Mouse (Mus musculus) forebrain, embryonic 14.5 days (tissue): Measurements from ENCODE around the gene Sox11. TPM values are rescaled to one million over a fixed set of nuclear protein-coding genes. Genes with fewer than 3 reads are reported as not detected.

Experiments used
- ATAC-seq: fragments of 200-750 bp; cut with Nextera tagmentation; 2 replicates; pipeline ENCODE4 v1.8.0; 2017; ENCODE audit warnings: mild to moderate bottlenecking, moderate library complexity
- DNase-seq: peaks from one replicate; pipeline ENCODE4 v3.0.0-alpha.2; 2015; ENCODE audit warnings: low spot score
- H3K27ac ChIP-seq: fragments of 300-500 bp; sonication (generic); 2 replicates; pipeline ENCODE4 v1.5.1; 2014; ENCODE audit warnings: low read depth, mild to moderate bottlenecking, control low read depth, low read length, moderate library complexity
- H3K27me3 ChIP-seq: fragments of 300-500 bp; sonication (generic); replicated peaks from 2 replicates; pipeline ENCODE4 v1.6.1; 2014; ENCODE audit warnings: low read length, control low read depth, mixed read lengths; ENCODE audit not compliant: control insufficient read depth, insufficient read depth
- H3K36me3 ChIP-seq: fragments of 300-500 bp; sonication (generic); 2 replicates; pipeline ENCODE4 v1.6.1; 2014; ENCODE audit warnings: low read length, control low read depth; ENCODE audit not compliant: control insufficient read depth, insufficient read depth
- H3K4me1 ChIP-seq: fragments of 300-500 bp; sonication (generic); 2 replicates; pipeline ENCODE4 v1.6.1; 2014; ENCODE audit warnings: antibody characterized with exemption, low read length, control low read depth; ENCODE audit not compliant: control insufficient read depth, insufficient read depth
- H3K4me2 ChIP-seq: fragments of 300-500 bp; sonication (generic); 2 replicates; pipeline ENCODE4 v1.6.1; 2014; ENCODE audit warnings: mild to moderate bottlenecking, control low read depth, low read length
- H3K4me3 ChIP-seq: fragments of 300-500 bp; sonication (generic); 2 replicates; pipeline ENCODE4 v1.5.1; 2014; ENCODE audit warnings: low read depth, low read length, control low read depth
- H3K9ac ChIP-seq: fragments of 300-500 bp; sonication (generic); 2 replicates; pipeline ENCODE4 v1.6.1; 2014; ENCODE audit warnings: mild to moderate bottlenecking, low read length, control low read depth, moderate library complexity
- H3K9me3 ChIP-seq: fragments of 300-500 bp; sonication (generic); replicated peaks from 2 replicates; pipeline ENCODE4 v1.6.1; 2016; ENCODE audit warnings: low read length, control low read depth, mixed read lengths; ENCODE audit not compliant: control insufficient read depth
- WGBS: fragments of 180-500 bp; shearing (Covaris S2); extraction: QIAGEN DNeasy Blood & Tissue Kit; methylation state at CpG from one replicate; pipeline ENCODE4 v1.1.7; 2014; 5-methylcytosine and 5-hydroxymethylcytosine counted together
- polyA plus RNA-seq: library from polyadenylated mRNA; unstranded; fragments of >200 nt; fragmentation: Nextera tagmentation; extraction: Ambion mirVana; gene quantifications from 2 replicates; pipeline ENCODE4 v1.2.1, GENCODE M21; 2014

Sox11 gene
- polyA plus RNA-seq, 1 experiment from 2014 or later, result 948 TPM

DNA sequence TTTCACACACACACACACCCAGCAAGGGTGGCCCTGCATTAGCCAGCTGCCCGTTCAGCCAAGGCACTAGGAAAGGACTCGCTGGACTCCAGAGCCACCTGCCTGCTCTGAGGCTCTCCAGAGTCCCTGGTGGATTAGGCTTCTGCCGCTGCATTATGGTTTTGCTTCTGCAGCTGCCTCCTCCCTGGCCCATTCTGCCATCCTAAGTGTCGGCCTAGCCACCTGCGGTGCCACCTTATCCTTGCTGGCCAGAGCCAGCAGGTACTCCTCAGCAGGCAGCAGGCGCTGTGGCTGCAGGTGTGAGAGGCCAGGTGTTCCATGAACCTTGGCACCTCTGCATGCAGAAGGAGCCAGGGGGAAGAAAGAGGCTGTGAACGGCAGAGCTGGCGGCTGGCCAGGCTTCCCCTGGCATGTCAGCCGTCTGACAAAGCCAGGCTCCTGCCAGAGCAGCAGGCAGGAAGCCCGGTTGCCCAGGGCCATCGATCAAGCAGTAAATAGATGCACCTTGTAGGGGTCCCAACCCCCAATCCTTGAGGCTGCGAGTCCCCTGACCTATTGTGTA is 14.8 kb upstream of the Sox11 start:
- Histone ChIP-seq H3K9ac (peak overlapping the region; percentile 1; the same call in 1 of the 2 replicates), H3K27me3 (no peaks in the 10 kb centered on the region), H3K4me2 (peak overlapping the region; percentile 28), H3K4me1 (peaks cover 17% of the 10 kb centered on the region), H3K4me3 (no peak overlapping the region), H3K9me3 (no peaks in the 10 kb centered on the region), H3K36me3 (no peaks in the 10 kb centered on the region), H3K27ac (peak overlapping the region; percentile 74)
- peak; percentile 87 for ATAC-seq
- DNase-seq, result peak; percentile 85
- 13% methylated on average over 12 of the region's 12 CpGs for WGBS

DNA sequence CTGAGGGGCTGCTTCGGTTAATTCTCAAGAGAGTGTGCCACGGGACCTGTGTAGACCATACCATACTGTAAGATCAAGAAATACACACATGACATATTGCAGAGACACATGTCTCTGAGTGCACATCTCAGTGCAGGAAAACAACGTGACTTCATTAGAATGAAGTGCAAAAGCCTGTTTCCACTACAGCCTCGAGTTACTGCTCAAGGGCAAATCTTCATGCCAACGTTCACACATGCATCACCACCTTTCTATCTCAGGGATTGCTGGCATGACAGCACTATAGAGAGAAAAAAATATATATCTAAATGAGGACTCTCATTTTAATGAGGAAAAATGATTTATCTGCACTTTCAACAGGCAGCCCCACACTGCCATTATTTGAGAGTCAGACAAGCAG is 14.2 kb upstream of the Sox11 start:
- H3K9ac ChIP-seq, result peak overlapping the region; percentile 1; the same call in 1 of the 2 replicates
- ATAC-seq, result peak; percentile 16; the same call in 1 of the 2 replicates
- WGBS, result 56% methylated on average over 5 of the region's 5 CpGs
- no peaks in the 10 kb centered on the region for H3K27me3 ChIP-seq
- DNase-seq, result peak; percentile 51
- H3K27ac ChIP-seq, result peak overlapping the region; percentile 74
- H3K9me3 ChIP-seq, result no peaks in the 10 kb centered on the region
- no peak overlapping the region for H3K4me2 ChIP-seq
- no peaks in the 10 kb centered on the region for H3K36me3 ChIP-seq
- H3K4me1 ChIP-seq, result peaks cover 17% of the 10 kb centered on the region
- H3K4me3 ChIP-seq, result no peak overlapping the region

DNA sequence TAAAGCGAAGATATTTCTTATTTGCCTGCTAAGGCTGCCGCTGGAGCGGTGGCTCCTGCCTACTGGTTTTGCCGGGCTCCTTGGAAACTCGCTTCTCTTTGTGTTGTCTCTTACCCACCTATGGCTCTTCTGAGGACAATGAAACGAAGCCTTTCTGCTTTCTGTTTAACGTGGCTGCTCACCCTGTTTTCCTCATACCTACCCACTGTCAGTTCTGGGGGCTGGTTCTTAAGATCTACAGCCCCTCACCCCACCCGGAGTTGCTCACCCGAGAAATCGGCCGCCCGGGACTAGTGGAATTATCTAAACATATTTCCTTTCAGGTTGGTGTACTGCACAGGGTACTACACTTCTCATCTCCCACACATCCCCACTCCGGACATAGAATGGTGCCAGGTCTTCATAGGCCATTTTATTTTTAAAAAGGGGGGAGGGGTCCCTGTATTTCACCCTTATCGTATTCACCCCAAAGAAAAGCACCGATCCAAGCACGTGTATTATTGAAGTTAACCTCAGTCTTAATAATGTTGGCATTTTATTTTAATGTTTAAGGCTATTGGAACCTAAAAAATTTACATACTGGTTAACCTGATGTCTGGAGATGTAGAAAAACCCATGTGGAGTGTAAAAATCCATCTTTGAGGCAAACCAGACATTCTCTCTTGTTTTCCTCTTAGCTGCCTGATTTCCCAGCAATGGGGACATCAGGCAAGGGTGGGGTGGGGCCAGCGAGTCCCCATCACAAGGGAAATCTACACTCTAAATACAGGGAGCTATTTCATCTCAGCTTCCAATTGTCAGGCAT is 1.4 kb upstream of the Sox11 start:
- DNase-seq, result peak; percentile 46

DNA sequence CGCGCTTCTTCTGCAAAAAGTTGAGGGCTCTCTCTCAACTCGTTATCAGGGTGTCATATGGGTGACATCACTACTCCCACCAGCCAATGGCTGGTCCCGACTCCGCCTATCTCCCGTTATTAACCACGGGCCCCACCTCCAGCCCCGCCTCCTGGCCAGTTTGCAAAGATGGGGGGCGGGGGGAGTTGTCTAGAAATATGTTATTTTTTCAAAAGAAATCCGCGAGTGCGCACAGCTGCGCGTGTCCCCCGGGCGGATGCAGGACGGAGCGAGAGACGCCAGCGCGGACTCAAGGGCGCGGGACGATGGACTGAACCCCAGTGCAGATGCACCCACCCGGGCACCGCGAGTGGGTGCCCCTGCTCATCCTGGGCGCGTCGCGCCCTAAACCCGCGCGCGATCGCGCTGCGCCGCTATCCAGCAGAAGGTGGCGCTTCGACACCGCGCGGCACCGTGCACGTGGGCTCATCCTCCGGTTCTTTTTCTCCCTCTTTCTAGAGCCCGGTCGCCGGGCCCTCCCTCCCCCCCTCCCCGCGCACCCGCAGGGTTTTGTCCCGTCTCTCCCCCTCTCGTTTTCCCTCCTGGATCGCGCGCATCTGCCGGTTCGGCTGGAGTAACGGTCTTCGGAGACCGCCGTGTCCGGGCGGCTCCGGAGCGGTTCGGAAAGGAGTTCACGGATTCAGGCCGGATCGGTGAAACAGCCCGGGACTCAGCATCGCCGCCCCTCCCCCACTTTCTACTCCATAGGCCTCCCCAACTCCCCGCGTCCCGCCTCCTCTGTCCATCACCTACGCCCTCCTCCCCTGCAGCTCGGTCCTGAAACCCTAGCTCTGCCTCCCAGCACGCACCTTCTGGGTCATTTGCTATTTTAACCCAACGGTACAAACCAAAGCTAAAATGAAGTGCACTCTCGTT is 574 bp upstream of the Sox11 start:
- Histone ChIP-seq H3K4me2 (peak overlapping the region; percentile 76), H3K27me3 (no peaks in the 10 kb centered on the region), H3K36me3 (peaks cover 17% of the 10 kb centered on the region), H3K9me3 (no peaks in the 10 kb centered on the region), H3K4me3 (peak overlapping the region; percentile 100), H3K27ac (peak overlapping the region; percentile 100), H3K9ac (peak overlapping the region; percentile 100), H3K4me1 (peaks cover 4% of the 10 kb centered on the region)
- under 1% methylated on average over 81 of the region's 83 CpGs for WGBS
- DNase-seq, result peak; percentile 99
- ATAC-seq, result peak; percentile 93

More for the DNA sequence above, 1.4 kb upstream of the Sox11 start:
- peak overlapping the region; percentile 100 for H3K4me3 ChIP-seq
- peak overlapping the region; percentile 76 for H3K4me2 ChIP-seq
- peaks cover 8% of the 10 kb centered on the region for H3K36me3 ChIP-seq
- WGBS, result 2% methylated on average over 17 of the region's 17 CpGs
- H3K4me1 ChIP-seq, result peaks cover 4% of the 10 kb centered on the region
- peak overlapping the region; percentile 100 for H3K27ac ChIP-seq
- H3K9ac ChIP-seq, result peak overlapping the region; percentile 93
- no peaks in the 10 kb centered on the region for H3K9me3 ChIP-seq
- no peaks in the 10 kb centered on the region for H3K27me3 ChIP-seq
- ATAC-seq, result no peak

DNA sequence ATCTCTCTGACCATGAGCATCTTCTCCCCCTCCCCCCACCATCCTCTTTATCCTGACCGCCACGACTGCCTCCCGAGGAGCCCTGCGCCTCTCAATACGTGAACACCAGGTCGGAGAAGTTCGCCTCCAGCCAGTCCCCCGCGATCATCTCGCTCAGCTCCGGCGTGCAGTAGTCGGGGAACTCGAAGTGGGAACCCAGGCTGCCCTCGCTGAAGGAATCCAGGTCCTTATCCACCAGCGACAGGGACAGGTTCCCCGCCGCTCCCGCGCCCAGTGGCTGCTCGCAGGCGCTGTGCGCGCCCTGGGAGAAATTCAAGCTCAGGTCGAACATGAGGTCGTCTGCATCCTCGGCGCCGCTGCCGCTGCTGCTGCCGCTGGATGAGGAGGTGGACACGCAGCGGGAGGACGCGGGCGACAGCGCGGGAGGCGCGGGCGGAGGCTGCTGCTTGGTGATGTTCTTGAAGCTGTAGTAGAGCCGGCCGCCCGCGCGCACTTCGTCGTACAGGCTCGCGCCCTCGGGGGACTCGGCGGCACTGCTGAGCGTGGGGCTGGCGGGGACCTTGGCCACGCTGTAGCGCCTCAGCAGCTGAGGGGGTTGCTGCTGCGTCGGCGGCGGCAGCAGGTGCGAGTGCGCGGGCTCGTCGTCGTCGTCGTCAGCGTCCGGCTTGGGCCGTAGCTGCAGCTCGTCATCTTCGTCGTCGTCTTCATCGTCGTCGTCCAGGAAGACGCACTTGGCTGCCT is 1.1 kb downstream of the Sox11 start:
- WGBS, result under 1% methylated on average over 76 of the region's 80 CpGs
- Histone ChIP-seq H3K27ac (peak overlapping the region; percentile 100), H3K9me3 (no peaks in the 10 kb centered on the region), H3K4me3 (peak overlapping the region; percentile 100), H3K27me3 (no peaks in the 10 kb centered on the region), H3K4me2 (peak overlapping the region; percentile 35), H3K9ac (peak overlapping the region; percentile 100), H3K36me3 (peaks cover 24% of the 10 kb centered on the region), H3K4me1 (no peaks in the 10 kb centered on the region; the same call in 1 of the 2 replicates)
- ATAC-seq (no peak), DNase-seq (peak; percentile 76)

DNA sequence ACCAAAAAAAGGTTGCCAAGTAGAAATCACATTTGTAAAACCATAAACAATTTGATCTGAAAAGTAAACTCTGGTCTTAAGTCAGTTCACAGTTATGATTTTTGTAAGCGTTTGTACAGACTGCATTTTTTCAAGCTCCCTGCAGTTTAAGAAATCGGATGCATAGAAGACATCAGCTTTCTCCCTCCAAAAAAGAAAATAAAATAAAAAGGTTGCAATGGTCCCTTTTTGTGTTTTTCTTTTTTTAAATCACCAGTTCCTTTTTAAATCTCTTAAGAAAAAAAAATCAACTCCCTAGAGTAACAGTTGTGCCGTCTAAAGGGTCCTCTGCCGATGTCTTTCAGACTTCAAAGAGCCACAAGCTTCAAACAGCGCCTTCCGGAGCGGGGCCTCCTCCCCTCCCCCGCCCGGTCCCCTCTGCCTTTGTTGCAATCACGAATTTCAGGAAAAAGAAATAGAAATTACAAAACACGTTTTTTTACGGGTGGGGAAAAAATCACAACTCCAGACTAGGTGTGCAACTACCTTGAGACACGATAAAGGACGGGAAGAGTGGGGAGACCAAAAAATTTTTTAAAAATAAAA is 1.8 kb downstream of the Sox11 start:
- no peaks in the 10 kb centered on the region for H3K27me3 ChIP-seq
- H3K9ac ChIP-seq, result peak overlapping the region; percentile 100
- H3K4me2 ChIP-seq, result peak overlapping the region; percentile 35
- no peaks in the 10 kb centered on the region for H3K9me3 ChIP-seq
- peaks cover 31% of the 10 kb centered on the region for H3K36me3 ChIP-seq
- peaks cover 3% of the 10 kb centered on the region; the same call in 1 of the 2 replicates for H3K4me1 ChIP-seq
- ATAC-seq (no peak), DNase-seq (peak; percentile 79)
- WGBS, result under 1% methylated on average over 14 of the region's 14 CpGs
- peak overlapping the region; percentile 100 for H3K4me3 ChIP-seq
- H3K27ac ChIP-seq, result peak overlapping the region; percentile 100

DNA sequence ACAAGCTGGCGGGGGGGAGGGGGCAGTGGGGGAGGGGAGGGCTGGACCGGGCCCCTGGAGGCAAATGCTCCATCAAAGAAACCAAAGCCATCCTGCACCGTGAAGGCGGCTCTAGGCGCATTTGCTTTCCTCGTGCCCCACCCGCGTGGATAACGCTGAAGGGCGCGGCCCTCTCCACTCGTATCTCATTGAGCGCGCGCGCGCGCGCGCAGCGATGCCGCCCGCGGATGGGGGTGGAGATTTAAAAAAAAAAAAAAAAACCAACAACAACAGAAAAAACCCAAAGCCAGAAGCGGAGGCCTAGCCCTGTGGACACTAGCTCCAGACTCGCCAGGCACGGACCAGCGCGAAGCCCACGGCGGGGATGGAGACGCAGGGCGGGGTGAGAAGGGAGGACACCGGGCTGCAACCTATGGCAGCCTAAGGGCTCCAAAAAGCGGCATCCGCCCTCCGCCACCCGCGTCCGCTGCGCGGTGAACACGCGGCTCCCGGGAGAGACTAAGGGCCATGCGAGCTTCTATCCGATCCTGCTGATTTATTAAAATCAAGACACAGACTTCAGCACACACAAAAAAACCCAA is 3.1 kb downstream of the Sox11 start:
- Histone ChIP-seq H3K36me3 (peaks cover 43% of the 10 kb centered on the region), H3K9ac (peak overlapping the region; percentile 100), H3K4me1 (peaks cover 11% of the 10 kb centered on the region; the same call in 1 of the 2 replicates), H3K4me3 (peak overlapping the region; percentile 100), H3K9me3 (no peaks in the 10 kb centered on the region), H3K27ac (peak overlapping the region; percentile 98), H3K27me3 (no peaks in the 10 kb centered on the region), H3K4me2 (peak overlapping the region; percentile 87)
- ATAC-seq, result no peak
- WGBS, result under 1% methylated on average over 47 of the region's 47 CpGs
- DNase-seq, result peak; percentile 74
